Mouse (Mus musculus): Measurements from ENCODE around the gene Aen. TPM values are rescaled to one million over a fixed set of nuclear protein-coding genes. Genes with fewer than 3 reads are reported as not detected.

The Aen gene
- polyA plus RNA-seq (2014; fragmentation: Nextera tagmentation; extraction: Ambion mirVana), result 34.2 and 37.4 TPM in 2 replicates

GRCm38 (mm10) chr7:78895653-78896333 lies at the start of gene Aen:
TSS of gene Aen (plus strand) at chr7:78895854.
- ATAC-seq (replicated peaks; ENCODE audit: low FRiP score, low TSS enrichment, low read depth), result peak; percentile 98
- Histone ChIP-seq H3K27me3 (replicated peaks; ENCODE audit: control insufficient read depth, insufficient read depth, low read length) (no peaks in the 10 kb centered on the region), H3K4me2 (ENCODE audit: low read length) (peak within 1 kb of the TSS; percentile 93), H3K36me3 (ENCODE audit: control insufficient read depth, insufficient read depth, low read length) (no peaks in the 10 kb centered on the region), H3K4me3 (ENCODE audit: low read depth, low read length) (peak within 1 kb of the TSS; percentile 77), H3K9ac (ENCODE audit: low read length) (peak within 1 kb of the TSS; percentile 62), H3K27ac (ENCODE audit: low read depth) (no peak within 1 kb of the TSS), H3K4me1 (replicated peaks; ENCODE audit: control insufficient read depth, insufficient read depth, low read length) (peaks cover 15% of the 10 kb centered on the region), H3K9me3 (ENCODE audit: control insufficient read depth, low read length) (no peaks in the 10 kb centered on the region)
- WGBS, result under 1% methylated on average over 53 of the region's 53 CpGs
- peak; percentile 95 for DNase-seq (ENCODE audit: low spot score)

- peak overlapping the region; percentile 77 for H3K4me3 ChIP-seq (ENCODE audit: low read depth, low read length)
- H3K4me2 ChIP-seq (ENCODE audit: low read length), result peak overlapping the region; percentile 64
- peak overlapping the region; percentile 87 for H3K9ac ChIP-seq (ENCODE audit: low read length)
- H3K4me1 ChIP-seq (replicated peaks; ENCODE audit: control insufficient read depth, insufficient read depth, low read length), result peaks cover 7% of the 10 kb centered on the region
- H3K27me3 ChIP-seq (replicated peaks; ENCODE audit: control insufficient read depth, insufficient read depth, low read length), result no peaks in the 10 kb centered on the region
- ATAC-seq (replicated peaks; ENCODE audit: low FRiP score, low TSS enrichment, low read depth), result no peak
- peaks cover 26% of the 10 kb centered on the region for H3K36me3 ChIP-seq (ENCODE audit: control insufficient read depth, insufficient read depth, low read length)
- no peak overlapping the region for H3K27ac ChIP-seq (ENCODE audit: low read depth)
- WGBS, result 41% methylated on average over 12 of the region's 12 CpGs
- no peaks in the 10 kb centered on the region for H3K9me3 ChIP-seq (ENCODE audit: control insufficient read depth, low read length)
- DNase-seq (ENCODE audit: low spot score), result no peak
Measured at GRCm38 (mm10) chr7:78846066-78846716, 49.5 kb upstream of the Aen start.

GRCm38 (mm10) chr7:78846737-78847434 lies 48.8 kb upstream of the Aen start, which contains the start of gene Det1:
TSS of gene Det1 (minus strand) at chr7:78847263.
- Histone ChIP-seq H3K27me3 (replicated peaks; ENCODE audit: control insufficient read depth, insufficient read depth, low read length) (no peaks in the 10 kb centered on the region), H3K4me2 (ENCODE audit: low read length) (peak within 1 kb of the TSS; percentile 64), H3K36me3 (ENCODE audit: control insufficient read depth, insufficient read depth, low read length) (peaks cover 21% of the 10 kb centered on the region), H3K27ac (ENCODE audit: low read depth) (peak within 1 kb of the TSS; percentile 40; the same call in 1 of the 2 replicates), H3K9ac (ENCODE audit: low read length) (peak within 1 kb of the TSS; percentile 87), H3K9me3 (ENCODE audit: control insufficient read depth, low read length) (no peaks in the 10 kb centered on the region), H3K4me3 (ENCODE audit: low read depth, low read length) (peak within 1 kb of the TSS; percentile 77), H3K4me1 (replicated peaks; ENCODE audit: control insufficient read depth, insufficient read depth, low read length) (peaks cover 7% of the 10 kb centered on the region)
- DNase-seq (ENCODE audit: low spot score) (peak; percentile 93), ATAC-seq (replicated peaks; ENCODE audit: low FRiP score, low TSS enrichment, low read depth) (peak; percentile 91)
- under 1% methylated on average over 54 of the region's 54 CpGs for WGBS

- 68% methylated on average over 4 of the region's 4 CpGs for WGBS
Measured at GRCm38 (mm10) chr7:78854051-78854450, 41.6 kb upstream of the Aen start.

GRCm38 (mm10) chr7:78855044-78855655 lies 40.5 kb upstream of the Aen start:
- no peak overlapping the region for H3K27ac ChIP-seq (ENCODE audit: low read depth)
- H3K9me3 ChIP-seq (ENCODE audit: control insufficient read depth, low read length), result no peaks in the 10 kb centered on the region
- H3K4me2 ChIP-seq (ENCODE audit: low read length), result no peak overlapping the region
- DNase-seq (ENCODE audit: low spot score) (no peak), ATAC-seq (replicated peaks; ENCODE audit: low FRiP score, low TSS enrichment, low read depth) (no peak)
- H3K4me1 ChIP-seq (replicated peaks; ENCODE audit: control insufficient read depth, insufficient read depth, low read length), result no peaks in the 10 kb centered on the region
- H3K4me3 ChIP-seq (ENCODE audit: low read depth, low read length), result no peak overlapping the region
- no peaks in the 10 kb centered on the region for H3K36me3 ChIP-seq (ENCODE audit: control insufficient read depth, insufficient read depth, low read length)
- 64% methylated on average over 5 of the region's 5 CpGs for WGBS
- H3K9ac ChIP-seq (ENCODE audit: low read length), result no peak overlapping the region
- H3K27me3 ChIP-seq (replicated peaks; ENCODE audit: control insufficient read depth, insufficient read depth, low read length), result no peaks in the 10 kb centered on the region

More at GRCm38 (mm10) chr7:78854051-78854450, 41.6 kb upstream of the Aen start:
- Histone ChIP-seq H3K27ac (ENCODE audit: low read depth) (no peak overlapping the region), H3K27me3 (replicated peaks; ENCODE audit: control insufficient read depth, insufficient read depth, low read length) (no peaks in the 10 kb centered on the region), H3K9ac (ENCODE audit: low read length) (no peak overlapping the region), H3K4me2 (ENCODE audit: low read length) (no peak overlapping the region), H3K4me1 (replicated peaks; ENCODE audit: control insufficient read depth, insufficient read depth, low read length) (no peaks in the 10 kb centered on the region), H3K4me3 (ENCODE audit: low read depth, low read length) (no peak overlapping the region), H3K36me3 (ENCODE audit: control insufficient read depth, insufficient read depth, low read length) (no peaks in the 10 kb centered on the region), H3K9me3 (ENCODE audit: control insufficient read depth, low read length) (no peaks in the 10 kb centered on the region)
- ATAC-seq (replicated peaks; ENCODE audit: low FRiP score, low TSS enrichment, low read depth), result no peak
- no peak for DNase-seq (ENCODE audit: low spot score)

- no peaks in the 10 kb centered on the region for H3K36me3 ChIP-seq (ENCODE audit: control insufficient read depth, insufficient read depth, low read length)
- ATAC-seq (replicated peaks; ENCODE audit: low FRiP score, low TSS enrichment, low read depth), result no peak
- no peaks in the 10 kb centered on the region for H3K9me3 ChIP-seq (ENCODE audit: control insufficient read depth, low read length)
- DNase-seq (ENCODE audit: low spot score), result no peak
- no peaks in the 10 kb centered on the region for H3K4me1 ChIP-seq (replicated peaks; ENCODE audit: control insufficient read depth, insufficient read depth, low read length)
- H3K4me3 ChIP-seq (ENCODE audit: low read depth, low read length), result no peak overlapping the region
- H3K4me2 ChIP-seq (ENCODE audit: low read length), result no peak overlapping the region
- H3K27ac ChIP-seq (ENCODE audit: low read depth), result 0 out of 2 replicates have a peak overlapping the region, but pooled peaks have one; percentile 5
- no peak overlapping the region for H3K9ac ChIP-seq (ENCODE audit: low read length)
- no peaks in the 10 kb centered on the region for H3K27me3 ChIP-seq (replicated peaks; ENCODE audit: control insufficient read depth, insufficient read depth, low read length)
- WGBS, result 48% methylated on average over 7 of the region's 7 CpGs
Measured at GRCm38 (mm10) chr7:78863796-78864445, 31.7 kb upstream of the Aen start.

- H3K9me3 ChIP-seq (ENCODE audit: control insufficient read depth, low read length), result no peaks in the 10 kb centered on the region
- no peaks in the 10 kb centered on the region for H3K27me3 ChIP-seq (replicated peaks; ENCODE audit: control insufficient read depth, insufficient read depth, low read length)
- H3K4me2 ChIP-seq (ENCODE audit: low read length), result no peak overlapping the region
- H3K27ac ChIP-seq (ENCODE audit: low read depth), result 0 out of 2 replicates have a peak overlapping the region, but pooled peaks have one; percentile 5
- 38% methylated on average over 4 of the region's 4 CpGs for WGBS
- H3K4me1 ChIP-seq (replicated peaks; ENCODE audit: control insufficient read depth, insufficient read depth, low read length), result no peaks in the 10 kb centered on the region
- no peak overlapping the region for H3K9ac ChIP-seq (ENCODE audit: low read length)
- H3K4me3 ChIP-seq (ENCODE audit: low read depth, low read length), result no peak overlapping the region
- DNase-seq (ENCODE audit: low spot score) (no peak), ATAC-seq (replicated peaks; ENCODE audit: low FRiP score, low TSS enrichment, low read depth) (no peak)
- H3K36me3 ChIP-seq (ENCODE audit: control insufficient read depth, insufficient read depth, low read length), result no peaks in the 10 kb centered on the region
Measured at GRCm38 (mm10) chr7:78864446-78864802, 31.2 kb upstream of the Aen start.

Data from intestine, embryonic 14.5 days (tissue).